Mouse (Mus musculus): Measurements from ENCODE around the gene Msl1. TPM values are rescaled to one million over a fixed set of nuclear protein-coding genes. Genes with fewer than 3 reads are reported as not detected.

Msl1 gene
- total and polyA plus RNA-seq, 3 experiments, result 25.9 to 58.1 (median 27.3) TPM

- Histone ChIP-seq H3K79me2 (replicated peaks; ENCODE audit: control insufficient read depth, extremely low read depth, insufficient read depth, poor library complexity, severe bottlenecking) (peaks cover 43% of the 10 kb centered on the region), H3K36me3 (replicated peaks in 1 of 2; ENCODE audit: control insufficient read depth in 1 of 2, insufficient read depth in 1 of 2, low read length in 1 of 2) (peaks cover 34 to 73% of the 10 kb centered on the region in 2 experiments), H3K4me2 (ENCODE audit: insufficient read depth, low read depth, poor library complexity, severe bottlenecking) (peak overlapping the region; percentile 95), H3K27ac (ENCODE audit: insufficient read depth, low read depth) (peak overlapping the region; percentile 88), H3K4me1 (ENCODE audit: control insufficient read depth in 1 of 2, insufficient read depth in 2 of 2) (peaks cover 2 to 72% of the 10 kb centered on the region in 2 experiments; a peak in 3 of 4 replicates), H3K9ac (ENCODE audit: insufficient read depth, low read depth) (peak overlapping the region; percentile 97), H3K27me3 (replicated peaks) (no peaks in the 10 kb centered on the region), H3K4me3 (replicated peaks in 1 of 3; ENCODE audit: low read depth in 2 of 3, low read length in 2 of 3, poor library complexity in 1 of 3) (peak overlapping the region; percentile 75 to 87 (median 84)), H3K9me3 (replicated peaks; ENCODE audit: low read length) (no peaks in the 10 kb centered on the region)
- TF ChIP-seq POLR2AphosphoS2 (IDR thresholded peaks at IDR 0.05; ENCODE audit: low read depth, low read length), result peak; percentile 79; the same call in 1 of the 2 replicates
- TF ChIP-seq RAD21 (IDR thresholded peaks at IDR 0.05; ENCODE audit: low read depth, low read length), result no peak
- peak; percentile 99 for TF ChIP-seq BHLHE40 (IDR thresholded peaks at IDR 0.05; ENCODE audit: low read depth, low read length)
- TF ChIP-seq ZMIZ1 (IDR thresholded peaks at IDR 0.05; ENCODE audit: low read depth, low read length), result peak; percentile 98
- peak; percentile 58; the same call in 1 of the 2 replicates for TF ChIP-seq MEF2A (IDR thresholded peaks at IDR 0.05; ENCODE audit: borderline replicate concordance, low read depth, low read length)
- TF ChIP-seq CTCF (conservative IDR thresholded peaks at IDR 0.05 in 1 of 2, IDR thresholded peaks at IDR 0.05 in 1 of 2; ENCODE audit: low read depth in 2 of 2, low read length in 2 of 2), result peak in 1 of 2 experiments; percentile 54; a peak in 2 of 4 replicates
- TF ChIP-seq TBP (conservative IDR thresholded peaks at IDR 0.05; ENCODE audit: low read depth, low read length), result no peak
- peak; percentile 92 for TF ChIP-seq TCF12 (IDR thresholded peaks at IDR 0.05; ENCODE audit: low read depth, low read length)
- peak; percentile 36; the same call in 1 of the 2 replicates for TF ChIP-seq MYC (IDR thresholded peaks at IDR 0.05; ENCODE audit: low read depth, low read length)
- no peak for TF ChIP-seq ZKSCAN1 (IDR thresholded peaks at IDR 0.05; ENCODE audit: borderline replicate concordance, low read depth, low read length)
- no peak for TF ChIP-seq EP300 (IDR thresholded peaks at IDR 0.05; ENCODE audit: low read length)
- 0 out of 2 replicates have a peak, but pooled peaks have one; percentile 85 for TF ChIP-seq UBTF (IDR thresholded peaks at IDR 0.05; ENCODE audit: low read depth, low read length)
- peak; percentile 88 for TF ChIP-seq MAZ (IDR thresholded peaks at IDR 0.05; ENCODE audit: low read depth, low read length)
- 0 out of 2 replicates have a peak, but pooled peaks have one; percentile 14 for TF ChIP-seq KAT2A (IDR thresholded peaks at IDR 0.05; ENCODE audit: insufficient replicate concordance, low read length)
- TF ChIP-seq ELF1 (IDR thresholded peaks at IDR 0.05; ENCODE audit: low read depth, low read length), result peak; percentile 76
- peak; percentile 83 for TF ChIP-seq MAX (IDR thresholded peaks at IDR 0.05; ENCODE audit: low read length)
- peak; percentile 65; the same call in 1 of the 2 replicates for TF ChIP-seq E2F4 (IDR thresholded peaks at IDR 0.05; ENCODE audit: insufficient replicate concordance, low read depth, low read length)
- no peak for TF ChIP-seq USF1 (IDR thresholded peaks at IDR 0.05; ENCODE audit: low read depth, low read length)
- no peak for TF ChIP-seq USF2 (conservative IDR thresholded peaks at IDR 0.05; ENCODE audit: low read depth, low read length)
- TF ChIP-seq MAFK (IDR thresholded peaks at IDR 0.05; ENCODE audit: insufficient replicate concordance, low read length), result no peak
- TF ChIP-seq JUN (IDR thresholded peaks at IDR 0.05; ENCODE audit: insufficient read depth, low read depth, low read length), result peak; percentile 38
- no peak for TF ChIP-seq RCOR1 (conservative IDR thresholded peaks at IDR 0.05; ENCODE audit: low read depth, low read length)
- peak; percentile 53; the same call in 1 of the 2 replicates for TF ChIP-seq IRF4 (IDR thresholded peaks at IDR 0.05; ENCODE audit: low read depth, low read length)
- no peak for TF ChIP-seq PAX5 (IDR thresholded peaks at IDR 0.05; ENCODE audit: low read length)
- peak; percentile 81 for TF ChIP-seq MXI1 (IDR thresholded peaks at IDR 0.05; ENCODE audit: low read depth, low read length)
- peak; percentile 98 for TF ChIP-seq POLR2A (IDR thresholded peaks at IDR 0.05; ENCODE audit: low read depth, low read length)
- peak; percentile 70 for TF ChIP-seq SIN3A (IDR thresholded peaks at IDR 0.05; ENCODE audit: low read length)
- TF ChIP-seq SMC3 (IDR thresholded peaks at IDR 0.05; ENCODE audit: low read depth, low read length), result no peak
- TF ChIP-seq ETS1 (conservative IDR thresholded peaks at IDR 0.05; ENCODE audit: low read depth, low read length), result peak; percentile 81
- peak; percentile 83 for TF ChIP-seq HCFC1 (IDR thresholded peaks at IDR 0.05; ENCODE audit: low read depth, low read length)
- TF ChIP-seq CHD2 (IDR thresholded peaks at IDR 0.05; ENCODE audit: low read length), result peak; percentile 68; the same call in 1 of the 2 replicates
- TF ChIP-seq NRF1 (IDR thresholded peaks at IDR 0.05; ENCODE audit: low read depth, low read length), result peak; percentile 61
- peak; percentile 96 for TF ChIP-seq NELFE (IDR thresholded peaks at IDR 0.05; ENCODE audit: low read depth, low read length)
- dilution Hi-C loops (cut with MboI; ENCODE audit: extremely low pct_ligation_motif_present, extremely low pct_unique_long_range_greater_than_20kb, low sequenced_read_pairs) (no loop called here), in situ Hi-C loops (cut with MboI; ENCODE audit: low pct_ligation_motif_present, low pct_unique_long_range_greater_than_20kb, low sequenced_read_pairs) (no loop called here)
- peak; percentile 100 for DNase-seq (ENCODE audit: extremely low read depth)
Observed at GRCm38 (mm10) chr11:98809457-98810290, 14.4 kb downstream of the Msl1 start.

All from CH12.LX (cell line).